Mouse (Mus musculus) bone marrow macrophage, adult 2 months (primary cell): ENCODE data around the gene Cdt1. TPM values are rescaled to one million over a fixed set of nuclear protein-coding genes. Genes with fewer than 3 reads are reported as not detected.

Source experiments
- H3K27ac ChIP-seq: 2 replicates; pipeline ENCODE4 v1.5.1; 2012; ENCODE audit warnings: low read depth, low read length; ENCODE audit not compliant: insufficient read depth
- H3K4me1 ChIP-seq: 2 replicates; pipeline ENCODE4 v1.6.1; 2012; ENCODE audit warnings: low read length; ENCODE audit not compliant: control insufficient read depth, insufficient read depth
- H3K4me3 ChIP-seq: 2 replicates; pipeline ENCODE4 v1.5.1; 2012; ENCODE audit warnings: mild to moderate bottlenecking, low read length, moderate library complexity; ENCODE audit not compliant: insufficient read depth
- CTCF ChIP-seq: IDR thresholded peaks from 2 replicates; pipeline ENCODE4 v1.5.1; 2012; ENCODE audit warnings: low read depth, mild to moderate bottlenecking, low read length, moderate library complexity
- POLR2A ChIP-seq: IDR thresholded peaks from 2 replicates; pipeline ENCODE4 v1.6.1; 2012; ENCODE audit warnings: mild to moderate bottlenecking, low read depth, low read length, borderline replicate concordance
- polyA plus RNA-seq: library from polyadenylated mRNA; stranded (reverse); fragments of >200 nt; gene quantifications from 2 replicates; pipeline ENCODE4 v1.2.4, GENCODE M21; 2012; ENCODE audit not compliant: missing spikeins, insufficient read depth, insufficient read length

The Cdt1 gene
- polyA plus RNA-seq, 1 experiment, result 22.9 TPM

- Histone ChIP-seq H3K27ac (no peak overlapping the region), H3K4me1 (peaks cover 18% of the 10 kb centered on the region), H3K4me3 (no peak overlapping the region)
- TF ChIP-seq POLR2A (no peak), CTCF (no peak)
Measured at GRCm38 (mm10) chr8:122573577-122573976, 5.8 kb downstream of the Cdt1 start.

GRCm38 (mm10) chr8:122574264-122574663 is 6.4 kb downstream of the Cdt1 start:
- Histone ChIP-seq H3K4me1 (peaks cover 16% of the 10 kb centered on the region), H3K27ac (no peak overlapping the region), H3K4me3 (no peak overlapping the region)
- TF ChIP-seq POLR2A, result no peak
- no peak for TF ChIP-seq CTCF

GRCm38 (mm10) chr8:122574667-122575251 is 6.9 kb downstream of the Cdt1 start:
- no peak for TF ChIP-seq CTCF
- TF ChIP-seq POLR2A, result no peak
- Histone ChIP-seq H3K27ac (peak overlapping the region; percentile 67), H3K4me1 (peaks cover 12% of the 10 kb centered on the region), H3K4me3 (peak overlapping the region; percentile 73)

DNA sequence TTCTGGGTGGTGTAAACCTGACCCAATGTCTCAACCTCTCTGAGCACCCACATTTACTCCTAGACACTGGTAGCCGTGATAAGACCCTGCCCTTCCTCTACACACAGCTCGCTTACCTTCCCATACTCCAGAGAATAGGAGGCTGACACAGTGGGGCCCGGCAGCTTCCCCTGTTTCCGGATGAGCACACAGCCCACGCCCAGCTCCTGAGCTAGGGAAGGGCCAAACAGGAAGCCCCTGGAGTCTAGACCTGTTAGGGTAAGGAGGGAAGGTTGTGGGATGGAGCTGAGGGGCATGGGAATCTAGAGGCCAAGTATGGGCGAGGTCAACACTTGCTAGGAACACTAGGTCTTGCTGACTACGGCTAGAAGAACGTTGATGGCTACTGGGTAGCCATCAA is 7.5 kb downstream of the Cdt1 start:
- TF ChIP-seq POLR2A, result no peak
- no peak for TF ChIP-seq CTCF
- Histone ChIP-seq H3K27ac (peak overlapping the region; percentile 67), H3K4me3 (peak overlapping the region; percentile 73), H3K4me1 (peaks cover 12% of the 10 kb centered on the region)

- Histone ChIP-seq H3K27ac (peak overlapping the region; percentile 67), H3K4me3 (peak overlapping the region; percentile 73), H3K4me1 (peaks cover 12% of the 10 kb centered on the region)
- TF ChIP-seq CTCF (no peak), POLR2A (no peak)
Measured at GRCm38 (mm10) chr8:122575735-122576647, 8.2 kb downstream of the Cdt1 start.

- TF ChIP-seq CTCF (no peak), POLR2A (no peak)
- Histone ChIP-seq H3K4me1 (peaks cover 12% of the 10 kb centered on the region), H3K4me3 (peak within 1 kb of the TSS; percentile 73), H3K27ac (peak within 1 kb of the TSS; percentile 67)
Measured at GRCm38 (mm10) chr8:122576648-122577022, 8.8 kb downstream of the Cdt1 start, which contains the start of gene Aprt. Gene Aprt, minus strand, starts transcription at chr8:122576909.

DNA sequence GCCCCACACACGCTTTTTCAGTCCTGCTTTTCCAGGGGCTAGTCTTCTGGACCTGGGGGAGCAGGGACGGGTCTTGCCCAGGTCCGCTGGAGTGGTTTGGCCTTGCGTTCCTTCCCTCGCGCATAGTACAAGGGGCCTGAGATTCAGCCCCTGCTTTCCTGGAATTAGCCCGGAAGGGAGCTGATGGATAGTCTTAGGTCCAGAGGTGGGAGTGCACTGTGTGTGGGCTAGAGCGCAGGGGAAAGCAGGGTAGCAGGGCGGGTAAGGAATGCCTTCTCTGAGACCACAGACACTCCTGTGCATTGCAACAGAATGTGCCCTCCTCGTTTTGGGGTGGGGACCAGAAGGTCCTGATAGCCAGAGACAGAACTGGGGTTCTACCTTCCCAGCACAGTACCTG is 9.3 kb downstream of the Cdt1 start:
- Histone ChIP-seq H3K27ac (no peak overlapping the region), H3K4me3 (peak overlapping the region; percentile 73; the same call in 1 of the 2 replicates), H3K4me1 (peaks cover 12% of the 10 kb centered on the region)
- TF ChIP-seq CTCF (no peak), POLR2A (no peak)

DNA sequence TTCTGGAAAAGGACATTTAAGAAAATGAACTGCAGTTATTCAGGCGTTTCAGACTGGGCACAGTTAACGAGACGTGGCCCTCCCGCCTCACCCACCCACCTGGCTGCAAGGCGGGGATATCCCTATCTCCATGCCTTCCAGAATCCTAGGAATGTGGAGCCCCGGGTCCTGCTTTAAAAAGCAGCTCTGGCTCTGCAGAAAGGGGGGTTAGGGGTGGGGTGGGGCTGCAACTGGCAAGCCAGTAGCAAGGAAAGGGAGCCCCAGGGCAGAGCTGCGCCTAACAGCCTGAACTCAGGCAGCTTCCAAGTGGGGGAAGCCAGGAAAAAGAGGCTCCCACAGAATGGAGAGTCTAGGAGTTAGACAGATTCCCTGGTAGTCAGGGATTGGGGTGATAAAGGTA is 11.4 kb downstream of the Cdt1 start:
- Histone ChIP-seq H3K4me3 (no peak overlapping the region), H3K4me1 (peaks cover 23% of the 10 kb centered on the region), H3K27ac (no peak overlapping the region)
- TF ChIP-seq POLR2A (no peak), CTCF (no peak)

- Histone ChIP-seq H3K4me1 (peaks cover 31% of the 10 kb centered on the region), H3K4me3 (no peak overlapping the region)
Measured at GRCm38 (mm10) chr8:122580926-122581325, 13.1 kb downstream of the Cdt1 start.

DNA sequence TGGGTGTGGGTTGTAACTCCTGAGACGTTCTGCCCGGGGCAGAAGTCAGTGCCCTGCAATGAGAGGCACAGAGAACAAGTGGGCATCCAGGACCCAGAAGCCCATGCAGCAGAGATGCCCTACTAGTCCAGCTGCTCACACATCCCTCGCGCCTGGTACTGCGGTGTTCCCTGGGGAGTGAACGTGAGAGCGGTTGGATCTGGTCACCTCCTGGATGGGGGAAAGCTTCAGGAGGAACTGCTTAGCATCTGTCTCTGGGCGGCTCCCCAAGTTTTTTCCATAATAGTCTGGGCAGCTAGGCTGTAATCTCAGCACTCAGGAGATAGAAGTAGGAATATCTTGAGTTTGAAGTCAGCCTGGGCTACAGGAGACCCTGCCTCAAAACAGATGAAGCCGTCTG is 17.2 kb downstream of the Cdt1 start:
- no peak for TF ChIP-seq POLR2A
- no peak for TF ChIP-seq CTCF
- Histone ChIP-seq H3K27ac (peak overlapping the region; percentile 79), H3K4me3 (no peak overlapping the region), H3K4me1 (peaks cover 35% of the 10 kb centered on the region)

More at GRCm38 (mm10) chr8:122580926-122581325, 13.1 kb downstream of the Cdt1 start:
- TF ChIP-seq CTCF (no peak), POLR2A (no peak)
- no peak overlapping the region for H3K27ac ChIP-seq
